Mouse (Mus musculus) intestine, embryonic 14.5 days (tissue): Measurements from ENCODE around the gene Psmd6. TPM values are rescaled to one million over a fixed set of nuclear protein-coding genes. Genes with fewer than 3 reads are reported as not detected.

Experiments used
- ATAC-seq: fragments of 200-750 bp; cut with Nextera tagmentation; replicated peaks from 2 replicates; pipeline ENCODE4 v1.8.0; 2017; ENCODE audit warnings: low read depth, moderate number of reproducible peaks, moderate TSS enrichment, moderate library complexity; ENCODE audit not compliant: low FRiP score, low TSS enrichment
- DNase-seq: peaks from one replicate; pipeline ENCODE4 v3.0.0-alpha.2; 2018; ENCODE audit warnings: low spot score
- H3K27ac ChIP-seq: fragments of 300-500 bp; sonication (generic); 2 replicates; pipeline ENCODE4 v1.5.1; 2014; ENCODE audit warnings: low read depth, mild to moderate bottlenecking, control low read depth
- H3K27me3 ChIP-seq: fragments of 300-500 bp; sonication (generic); replicated peaks from 2 replicates; pipeline ENCODE4 v1.6.1; 2014; ENCODE audit warnings: low read length, control low read depth; ENCODE audit not compliant: control insufficient read depth, insufficient read depth
- H3K36me3 ChIP-seq: fragments of 300-500 bp; sonication (generic); 2 replicates; pipeline ENCODE4 v1.6.1; 2014; ENCODE audit warnings: low read length, control low read depth; ENCODE audit not compliant: control insufficient read depth, insufficient read depth
- H3K4me1 ChIP-seq: fragments of 300-500 bp; sonication (generic); replicated peaks from 2 replicates; pipeline ENCODE4 v1.6.1; 2014; ENCODE audit warnings: low read length, control low read depth, mixed read lengths; ENCODE audit not compliant: control insufficient read depth, insufficient read depth
- H3K4me2 ChIP-seq: fragments of 300-500 bp; sonication (generic); 2 replicates; pipeline ENCODE4 v1.6.1; 2014; ENCODE audit warnings: low read length
- H3K4me3 ChIP-seq: fragments of 300-500 bp; sonication (generic); 2 replicates; pipeline ENCODE4 v1.5.1; 2014; ENCODE audit warnings: low read depth, low read length, control low read depth, mixed read lengths
- H3K9ac ChIP-seq: fragments of 300-500 bp; sonication (generic); 2 replicates; pipeline ENCODE4 v1.6.1; 2014; ENCODE audit warnings: mild to moderate bottlenecking, low read length
- H3K9me3 ChIP-seq: fragments of 300-500 bp; sonication (generic); 2 replicates; pipeline ENCODE4 v1.6.1; 2016; ENCODE audit warnings: low read length, control low read depth; ENCODE audit not compliant: control insufficient read depth
- WGBS: fragments of 180-500 bp; shearing (Covaris S2); extraction: QIAGEN DNeasy Blood & Tissue Kit; methylation state at CpG from one replicate; pipeline ENCODE4 v1.1.7; 2014; 5-methylcytosine and 5-hydroxymethylcytosine counted together
- polyA plus RNA-seq: library from polyadenylated mRNA; unstranded; fragments of >200 nt; fragmentation: Nextera tagmentation; extraction: Ambion mirVana; gene quantifications from 2 replicates; pipeline ENCODE4 v1.2.1, GENCODE M21; 2014

The Psmd6 gene
- polyA plus RNA-seq, 1 experiment from 2014 or later: 212 TPM

DNA sequence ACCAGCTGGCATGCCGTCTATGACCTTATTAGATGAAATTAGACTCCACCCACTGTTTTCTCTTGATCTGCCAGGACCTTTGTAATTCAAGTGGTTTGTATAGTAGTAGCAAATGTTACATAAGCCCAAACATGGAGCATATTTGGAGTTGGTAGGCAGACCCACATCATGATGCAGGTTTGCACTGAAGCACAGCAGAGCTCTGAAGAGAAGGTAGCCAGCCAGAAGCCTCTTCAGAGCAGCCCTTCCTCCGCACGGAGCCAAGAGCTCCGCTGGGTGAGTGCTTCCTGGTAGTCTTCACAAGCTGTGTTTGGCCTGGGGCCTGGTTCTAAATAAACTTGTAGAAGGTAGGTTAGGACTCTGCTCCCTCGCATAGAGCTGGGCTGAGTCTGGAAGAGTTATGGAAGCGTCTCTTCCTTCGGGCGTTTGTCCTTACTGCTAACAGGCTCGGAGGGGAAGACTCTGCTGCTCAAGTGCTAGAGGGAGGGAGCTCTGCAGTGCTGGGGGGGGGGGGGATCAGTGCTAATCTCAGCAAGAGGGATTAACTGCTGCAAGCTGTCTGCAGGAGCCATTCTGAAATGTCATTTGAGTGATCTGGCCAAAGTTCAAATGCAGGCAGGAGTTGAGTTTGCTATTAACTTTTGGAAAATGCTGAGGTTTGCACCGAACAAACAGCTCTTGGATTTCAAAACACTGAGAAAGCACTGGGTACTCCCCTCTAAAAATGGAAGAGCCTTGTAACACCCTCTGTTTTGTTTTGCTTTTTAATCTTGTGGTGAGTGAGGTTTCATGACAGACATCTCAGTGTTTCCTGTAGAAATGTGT, 52.9 kb downstream of the Psmd6 start:
- ATAC-seq (peak; percentile 74), DNase-seq (peak; percentile 68)
- Histone ChIP-seq H3K4me1 (peaks cover 12% of the 10 kb centered on the region; the same call in 1 of the 2 replicates), H3K4me2 (peak overlapping the region; percentile 33), H3K4me3 (peak overlapping the region; percentile 12; the same call in 1 of the 2 replicates), H3K27ac (peak overlapping the region; percentile 74), H3K27me3 (no peaks in the 10 kb centered on the region), H3K36me3 (no peaks in the 10 kb centered on the region), H3K9ac (peak overlapping the region; percentile 27; the same call in 1 of the 2 replicates), H3K9me3 (no peaks in the 10 kb centered on the region)
- 11% methylated on average over 10 of the region's 10 CpGs for WGBS

DNA sequence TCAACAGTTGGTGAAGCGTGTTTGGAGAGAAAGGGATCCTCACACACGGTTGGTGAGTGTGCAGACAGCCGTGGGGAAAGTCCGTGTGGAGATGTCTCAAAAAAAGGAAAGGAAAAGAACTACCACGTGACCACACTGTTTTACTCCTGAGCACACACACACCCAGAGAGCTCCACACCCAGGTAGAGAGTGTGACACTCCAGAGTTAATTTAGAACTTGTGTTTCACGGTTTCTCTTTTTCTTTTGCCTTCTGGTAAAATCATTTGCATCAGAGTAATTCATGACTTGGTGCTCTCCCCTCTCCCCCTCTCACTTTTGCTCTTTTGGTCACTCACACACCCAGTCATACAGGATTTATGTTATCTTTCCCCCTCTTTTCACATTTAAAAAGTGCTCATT, 54.5 kb downstream of the Psmd6 start:
- 80% methylated on average over 6 of the region's 6 CpGs for WGBS
- no peak overlapping the region for H3K9ac ChIP-seq
- no peak for DNase-seq
- H3K27ac ChIP-seq: no peak overlapping the region
- peaks cover 8% of the 10 kb centered on the region; the same call in 1 of the 2 replicates for H3K4me1 ChIP-seq
- no peak overlapping the region for H3K4me3 ChIP-seq
- no peaks in the 10 kb centered on the region for H3K9me3 ChIP-seq
- no peak overlapping the region for H3K4me2 ChIP-seq
- no peak for ATAC-seq
- H3K27me3 ChIP-seq: no peaks in the 10 kb centered on the region
- H3K36me3 ChIP-seq: no peaks in the 10 kb centered on the region

DNA sequence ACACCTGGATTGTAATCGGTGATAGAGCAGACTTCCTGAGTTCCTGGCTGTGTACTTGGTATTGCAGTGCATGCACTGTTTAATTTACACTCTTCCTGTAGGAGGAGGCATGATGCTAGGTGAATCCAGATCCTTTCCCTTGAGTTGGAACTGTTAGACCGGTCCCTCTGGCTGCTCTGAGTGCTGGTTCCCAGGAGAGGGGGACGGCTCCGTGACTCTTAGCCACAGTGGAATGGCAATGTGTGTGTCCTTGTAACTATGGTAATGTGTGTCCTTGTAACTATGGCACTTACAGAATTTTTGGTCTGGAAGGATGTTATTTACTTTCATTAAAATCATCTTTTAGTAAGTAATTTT, 55.7 kb downstream of the Psmd6 start:
- ATAC-seq (no peak), DNase-seq (no peak)
- H3K27ac ChIP-seq: 0 out of 2 replicates have a peak overlapping the region, but pooled peaks have one; percentile 5

DNA sequence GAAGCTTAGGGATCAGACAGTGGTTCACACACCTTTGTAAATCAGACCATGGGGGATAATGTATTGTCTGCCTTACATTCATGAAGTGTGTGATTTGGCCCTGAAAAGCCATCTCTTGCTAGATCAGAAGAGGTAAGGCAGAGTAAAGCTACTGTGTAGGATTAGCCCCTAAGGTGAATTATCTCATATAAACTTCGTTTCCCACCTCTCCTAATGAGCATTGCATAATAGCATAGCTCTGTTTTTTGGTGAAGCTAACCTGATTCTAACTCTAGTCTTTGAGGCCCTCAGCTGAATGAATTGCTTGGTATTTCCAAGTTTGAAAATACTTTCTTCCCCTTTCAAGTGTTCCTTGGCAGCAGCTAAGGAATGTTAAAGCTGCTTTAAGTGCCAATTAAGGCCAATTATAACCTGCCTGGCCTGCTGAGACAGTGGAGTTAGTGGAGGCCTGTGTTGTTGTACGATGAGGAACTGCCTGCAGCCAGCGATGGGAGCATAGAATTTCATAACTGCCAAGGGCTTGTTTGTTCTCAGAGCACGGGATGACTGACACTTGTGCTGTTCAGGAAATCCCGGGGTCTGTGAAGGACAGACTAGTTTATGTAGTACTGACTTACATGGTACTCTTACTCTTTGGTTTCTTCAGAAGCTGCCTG, 56.2 kb downstream of the Psmd6 start:
- ATAC-seq (no peak), DNase-seq (no peak)
- H3K9me3 ChIP-seq: no peaks in the 10 kb centered on the region
- H3K36me3 ChIP-seq: no peaks in the 10 kb centered on the region
- no peak overlapping the region for H3K9ac ChIP-seq
- no peaks in the 10 kb centered on the region for H3K27me3 ChIP-seq
- 32% methylated on average over 5 of the region's 5 CpGs for WGBS
- H3K4me3 ChIP-seq: no peak overlapping the region
- no peak overlapping the region for H3K4me2 ChIP-seq
- H3K27ac ChIP-seq: 0 out of 2 replicates have a peak overlapping the region, but pooled peaks have one; percentile 5
- H3K4me1 ChIP-seq: peaks cover 4% of the 10 kb centered on the region; the same call in 1 of the 2 replicates

More for the DNA sequence above, 55.7 kb downstream of the Psmd6 start:
- no peaks in the 10 kb centered on the region for H3K9me3 ChIP-seq
- peaks cover 4% of the 10 kb centered on the region; the same call in 1 of the 2 replicates for H3K4me1 ChIP-seq
- H3K27me3 ChIP-seq: no peaks in the 10 kb centered on the region
- 53% methylated on average over 4 of the region's 4 CpGs for WGBS
- no peaks in the 10 kb centered on the region for H3K36me3 ChIP-seq
- no peak overlapping the region for H3K4me3 ChIP-seq
- H3K9ac ChIP-seq: no peak overlapping the region
- H3K4me2 ChIP-seq: no peak overlapping the region

DNA sequence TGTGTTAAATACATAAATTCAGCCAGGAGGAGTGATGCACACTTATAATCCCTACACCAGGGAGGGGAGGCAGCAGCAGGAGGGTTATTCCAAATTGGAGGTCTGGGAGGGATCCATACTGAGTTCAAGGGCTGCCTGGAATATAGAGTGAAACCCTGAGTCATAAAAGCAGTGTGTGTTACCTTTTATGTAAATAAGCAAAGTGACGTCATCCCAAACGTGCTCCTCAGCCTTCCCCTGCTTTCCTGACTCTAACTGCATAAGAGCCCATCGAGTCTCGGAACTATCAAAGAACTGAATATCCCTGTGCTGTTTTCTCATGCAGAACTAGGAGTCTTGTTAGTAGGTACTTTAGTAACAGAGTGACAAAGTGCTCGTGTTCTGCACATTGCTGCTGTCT, 57.4 kb downstream of the Psmd6 start:
- Histone ChIP-seq H3K4me2 (no peak overlapping the region), H3K9me3 (no peaks in the 10 kb centered on the region), H3K27ac (no peak overlapping the region), H3K36me3 (0 out of 2 replicates have a peak, but pooled peaks cover 5% of the 10 kb centered on the region), H3K27me3 (no peaks in the 10 kb centered on the region), H3K4me3 (no peak overlapping the region), H3K9ac (no peak overlapping the region), H3K4me1 (peaks cover 4% of the 10 kb centered on the region; the same call in 1 of the 2 replicates)
- WGBS: 57% methylated on average over 5 of the region's 5 CpGs
- ATAC-seq: no peak
- DNase-seq: no peak

DNA sequence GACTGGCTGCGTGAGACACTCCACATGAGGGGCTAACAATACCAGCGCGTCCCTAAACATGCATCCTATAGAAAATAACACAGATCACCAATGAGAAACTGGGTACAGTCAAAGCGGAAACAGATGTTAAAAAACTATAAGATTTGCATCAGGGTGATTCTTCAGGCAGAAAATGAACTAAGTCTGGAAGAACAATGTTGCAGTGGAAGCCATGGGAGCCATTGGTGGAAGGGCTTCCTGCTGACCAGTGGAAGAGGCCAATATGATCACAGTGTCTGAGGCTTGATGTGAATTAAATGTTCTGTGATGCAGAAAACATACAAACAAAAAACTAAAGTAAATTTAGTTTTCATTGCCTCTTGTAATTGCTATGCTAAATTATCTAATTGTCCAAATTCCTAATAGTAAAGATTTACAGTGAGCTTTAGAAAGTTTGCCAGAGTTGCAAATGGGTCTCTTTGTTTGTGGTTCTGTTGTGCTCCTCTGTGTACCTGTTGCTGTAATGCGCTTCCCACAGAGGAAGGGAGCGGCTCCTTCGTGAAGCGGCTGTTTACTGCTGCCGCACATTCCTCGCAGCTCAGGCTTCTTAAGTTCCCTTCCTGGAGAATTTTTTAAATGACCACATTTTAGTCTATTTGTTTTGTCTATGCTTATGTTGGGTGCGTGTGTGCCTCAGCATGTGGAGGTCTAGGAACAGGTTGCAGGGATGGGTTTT, 58.1 kb downstream of the Psmd6 start:
- no peaks in the 10 kb centered on the region for H3K9me3 ChIP-seq
- H3K4me1 ChIP-seq: peaks cover 3% of the 10 kb centered on the region; the same call in 1 of the 2 replicates
- DNase-seq (no peak), ATAC-seq (no peak)
- no peak overlapping the region for H3K27ac ChIP-seq
- WGBS: 82% methylated on average over 11 of the region's 11 CpGs
- no peak overlapping the region for H3K4me3 ChIP-seq
- no peak overlapping the region for H3K9ac ChIP-seq
- H3K36me3 ChIP-seq: 0 out of 2 replicates have a peak, but pooled peaks cover 5% of the 10 kb centered on the region
- H3K27me3 ChIP-seq: no peaks in the 10 kb centered on the region
- H3K4me2 ChIP-seq: no peak overlapping the region

Other genes with a start within 250 kb of the Psmd6 start
- gene Gm281, start 206.5 kb downstream of the Psmd6 start, polyA plus RNA-seq: not detected in 2 replicates
- 5.9 and 6.6 TPM in 2 replicates for gene Atxn7, start 159.5 kb downstream of the Psmd6 start, polyA plus RNA-seq
- 198 and 202 TPM in 2 replicates for gene Thoc7, start 159.1 kb downstream of the Psmd6 start, polyA plus RNA-seq
- not detected in 2 replicates for gene Olfr720, start 65.9 kb upstream of the Psmd6 start, polyA plus RNA-seq
- not detected in 2 replicates for gene Olfr31, start 201.8 kb upstream of the Psmd6 start, polyA plus RNA-seq
- 5.7 and 6.2 TPM in 2 replicates for gene Il3ra, start 225.3 kb upstream of the Psmd6 start, polyA plus RNA-seq